Mouse (Mus musculus): ENCODE results near the gene Gm11444.

GRCm38 (mm10) chr11:85816471-85816870, 33.7 kb downstream of the Gm11444 start:
- TF ChIP-seq POLR2A (IDR thresholded peaks at IDR 0.05; ENCODE audit: insufficient read depth, low read depth, low read length) (no peak), CTCF (IDR thresholded peaks at IDR 0.05; ENCODE audit: insufficient read depth, low read depth, low read length) (no peak)

Data from olfactory bulb, adult 2 months (tissue).